Mouse (Mus musculus): ENCODE measurements around the gene Ets1. TPM values are rescaled to one million over a fixed set of nuclear protein-coding genes. Genes with fewer than 3 reads are reported as not detected.

Ets1 gene
- polyA plus RNA-seq, 1 experiment, result not detected

DNA sequence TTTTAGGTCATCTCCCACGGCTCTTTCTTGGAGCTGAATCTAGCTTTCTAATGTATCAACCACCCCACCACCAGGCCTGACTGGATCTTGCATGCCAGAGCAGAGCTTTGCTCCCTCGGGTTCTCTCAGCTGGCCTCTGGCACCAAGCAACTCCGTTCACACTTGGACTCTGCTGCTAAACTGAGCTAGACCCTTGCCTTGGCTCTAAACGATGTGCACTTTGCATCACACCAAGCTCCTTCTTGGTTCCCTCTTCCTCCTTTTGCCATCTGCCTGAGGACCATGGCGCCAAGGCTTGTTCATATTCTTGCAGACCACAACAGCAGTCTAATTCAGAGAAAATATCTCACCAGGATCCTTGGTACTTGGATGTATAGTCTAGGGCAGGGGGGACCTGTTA is 23.6 kb upstream of the Ets1 start:
- no peak for TF ChIP-seq GATA1 (IDR thresholded peaks at IDR 0.05; ENCODE audit: low read length)

GRCm38 (mm10) chr9:32612861-32613421 is 23.1 kb upstream of the Ets1 start:
- no peak for TF ChIP-seq GATA1 (IDR thresholded peaks at IDR 0.05; ENCODE audit: low read length)

- no peak for TF ChIP-seq GATA1 (IDR thresholded peaks at IDR 0.05; ENCODE audit: low read length)
Observed at GRCm38 (mm10) chr9:32614191-32614590, 21.8 kb upstream of the Ets1 start.

DNA sequence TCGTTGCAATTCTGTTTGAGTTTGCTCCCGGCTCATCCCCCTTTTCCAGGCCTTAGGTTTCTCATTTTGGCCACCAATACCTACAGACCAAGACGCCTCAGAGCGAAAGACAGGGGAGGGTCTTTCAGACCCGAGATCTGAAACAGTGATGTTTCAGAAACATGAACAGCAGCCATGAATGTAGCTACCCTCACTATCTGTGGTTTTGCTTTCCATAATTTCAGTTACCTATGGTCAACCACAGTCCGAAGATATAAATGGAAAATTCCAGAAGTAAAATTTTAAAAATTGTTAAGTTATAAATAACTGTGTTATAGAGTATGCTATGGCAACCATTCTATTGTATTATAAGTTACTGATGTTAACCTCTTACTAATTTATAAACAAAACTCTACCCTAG is 20.6 kb upstream of the Ets1 start:
- TF ChIP-seq GATA1 (IDR thresholded peaks at IDR 0.05; ENCODE audit: low read length), result no peak

- no peak for TF ChIP-seq GATA1 (IDR thresholded peaks at IDR 0.05; ENCODE audit: low read length)
Observed at GRCm38 (mm10) chr9:32615986-32616385, 20.0 kb upstream of the Ets1 start.

GRCm38 (mm10) chr9:32616516-32617429 is 19.2 kb upstream of the Ets1 start:
- TF ChIP-seq GATA1 (IDR thresholded peaks at IDR 0.05; ENCODE audit: low read length), result no peak

- TF ChIP-seq GATA1 (IDR thresholded peaks at IDR 0.05; ENCODE audit: low read length), result no peak
Observed at GRCm38 (mm10) chr9:32617430-32617768, 18.6 kb upstream of the Ets1 start.

DNA sequence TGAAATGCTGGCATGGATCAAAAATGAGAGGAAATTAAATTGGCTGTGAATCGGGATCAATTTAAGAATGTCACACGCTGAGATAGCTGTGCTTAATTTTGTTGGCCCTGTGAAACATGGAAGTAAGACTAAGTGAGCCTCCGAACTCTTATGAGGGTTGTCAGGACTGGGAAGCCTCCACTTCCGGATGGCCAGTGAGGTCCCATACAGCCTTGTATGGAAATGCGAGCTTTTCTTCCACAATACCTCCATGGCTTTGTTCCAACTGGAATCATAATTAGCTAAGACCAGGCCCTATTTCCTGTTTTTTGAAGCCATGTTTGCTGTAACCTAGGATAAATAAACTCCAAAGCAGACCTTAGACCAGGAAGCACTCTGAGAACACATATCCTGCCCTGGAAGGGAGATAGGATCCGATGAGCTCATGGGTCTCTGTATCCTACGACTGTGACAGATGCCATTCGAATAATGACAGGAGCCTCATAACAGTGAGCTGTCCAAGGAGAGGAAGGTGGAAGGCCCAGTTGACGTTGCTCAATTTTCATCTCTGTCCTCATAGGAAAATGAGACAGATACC is 17.4 kb upstream of the Ets1 start:
- TF ChIP-seq GATA1 (IDR thresholded peaks at IDR 0.05; ENCODE audit: low read length), result no peak

DNA sequence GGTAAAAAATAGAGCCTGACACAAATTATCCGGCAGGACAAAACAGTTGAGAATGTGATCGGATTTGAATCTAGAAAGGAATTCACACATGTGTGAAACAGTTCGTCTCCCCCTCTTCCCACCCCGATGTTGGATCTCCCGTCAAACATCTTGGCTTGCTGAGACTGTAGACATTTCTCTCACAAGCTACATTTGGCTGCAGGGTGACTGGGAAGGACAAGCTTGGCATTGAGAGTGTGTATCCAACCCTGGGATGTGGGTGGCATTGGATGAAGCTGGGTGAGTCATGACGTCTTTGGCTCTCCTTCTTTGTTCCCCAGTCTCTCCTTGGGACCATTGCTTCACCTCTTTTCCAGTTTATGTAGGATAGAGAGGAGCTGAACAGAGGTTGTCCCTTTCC is 16.4 kb upstream of the Ets1 start:
- TF ChIP-seq GATA1 (IDR thresholded peaks at IDR 0.05; ENCODE audit: low read length), result no peak

DNA sequence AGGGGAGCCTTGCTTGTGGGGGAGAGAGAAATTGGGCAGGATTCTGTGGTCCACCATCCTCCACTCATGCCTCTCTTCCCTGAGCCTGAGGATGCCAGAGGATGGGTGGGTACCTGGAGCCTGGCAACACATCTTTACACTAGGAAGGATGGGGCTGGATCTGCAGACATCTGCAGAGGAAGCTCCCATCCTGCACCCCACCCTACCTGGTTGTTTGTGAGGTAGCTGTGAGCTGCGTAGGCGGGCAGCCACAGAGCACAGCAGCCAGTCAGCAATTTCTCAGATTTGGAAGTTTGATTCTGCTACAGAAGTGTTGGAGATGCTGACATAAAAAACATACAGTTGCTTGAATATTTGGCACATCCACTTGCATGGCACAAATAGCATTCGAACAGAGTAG is 15.6 kb upstream of the Ets1 start:
- no peak for TF ChIP-seq GATA1 (IDR thresholded peaks at IDR 0.05; ENCODE audit: low read length)

DNA sequence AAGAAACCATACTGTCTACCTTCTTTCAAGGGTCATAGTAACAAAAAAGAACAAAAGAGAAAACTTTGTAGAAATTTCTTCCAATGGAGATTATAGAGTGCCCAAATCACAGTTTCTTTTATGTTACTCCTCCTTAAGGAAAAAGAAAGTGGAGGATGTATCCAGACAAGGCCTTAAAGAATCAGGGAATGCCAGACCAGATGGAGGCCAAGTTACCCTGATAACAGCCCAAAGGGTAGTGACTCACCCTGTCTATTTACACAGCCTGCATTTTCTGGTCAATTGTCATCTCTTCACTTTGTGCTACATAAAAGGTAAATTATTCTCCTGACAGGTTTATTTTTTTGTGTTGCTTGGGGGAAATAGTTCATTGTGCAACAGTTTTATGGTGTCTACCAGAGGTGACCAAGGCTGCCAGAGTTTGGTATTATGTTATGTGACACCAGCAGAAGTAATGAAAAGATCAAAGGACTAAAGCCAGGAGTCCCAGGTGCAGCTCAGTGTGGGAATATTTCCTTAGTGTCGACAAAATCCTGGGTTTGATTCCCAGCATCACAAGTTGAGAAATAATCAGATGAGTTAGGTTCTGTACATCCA is 6.5 kb upstream of the Ets1 start:
- no peak for TF ChIP-seq GATA1 (IDR thresholded peaks at IDR 0.05; ENCODE audit: low read length)

DNA sequence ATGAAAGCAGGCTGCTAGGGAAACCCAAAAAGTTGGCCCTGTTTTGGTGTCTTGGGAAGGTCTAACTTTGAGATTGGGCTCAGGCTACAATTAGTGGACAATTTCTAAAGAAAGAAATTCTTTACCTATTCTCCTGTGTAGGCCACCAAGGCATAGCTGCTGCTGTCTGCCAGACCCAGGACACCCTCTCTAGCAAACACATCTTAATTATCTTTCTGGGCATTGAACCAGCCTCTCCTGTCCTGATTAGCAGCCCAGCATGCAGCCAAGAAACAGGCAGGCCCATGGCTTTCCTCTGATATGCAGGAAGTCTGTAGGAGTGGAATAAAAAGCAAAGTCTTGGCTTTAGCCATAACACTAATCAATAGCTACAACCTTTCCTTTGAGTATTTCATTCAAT is 4.7 kb upstream of the Ets1 start:
- TF ChIP-seq GATA1 (IDR thresholded peaks at IDR 0.05; ENCODE audit: low read length), result no peak

- no peak for TF ChIP-seq GATA1 (IDR thresholded peaks at IDR 0.05; ENCODE audit: low read length)
Observed at GRCm38 (mm10) chr9:32632237-32632636, 3.8 kb upstream of the Ets1 start.

GRCm38 (mm10) chr9:32644981-32645380 is 9.0 kb downstream of the Ets1 start:
- no peak for TF ChIP-seq GATA1 (IDR thresholded peaks at IDR 0.05; ENCODE audit: low read length)

- TF ChIP-seq GATA1 (IDR thresholded peaks at IDR 0.05; ENCODE audit: low read length), result no peak
Observed at GRCm38 (mm10) chr9:32645475-32645874, 9.5 kb downstream of the Ets1 start.

- no peak for TF ChIP-seq GATA1 (IDR thresholded peaks at IDR 0.05; ENCODE audit: low read length)
Observed at GRCm38 (mm10) chr9:32646539-32647258, 10.7 kb downstream of the Ets1 start.
